15 mouse cellular contexts compared by ENCODE assay signal in genomic region chr5:139433842-139434568, GRCm38 (mm10). TPM values are rescaled to one million over a fixed set of nuclear protein-coding genes. Genes with fewer than 3 reads are reported as not detected.
DNase-seq lines count a peak whose midpoint lies in the region; ATAC-seq lines count a peak whose summit lies in the region.
"Had no signal": no experiment of that assay in that cellular context is flagged by ENCODE, and none has a peak within 500 bp of the region (broad histone marks: within the 10 kb centered on the region; RNA-seq: fewer than 3 reads in every experiment).

No protein-coding gene starts in this region.

- 79% methylated on average over 9 of the region's 9 CpGs for WGBS in hindbrain, embryonic 14.5 days
- 80% methylated on average over 9 of the region's 9 CpGs for WGBS in hindbrain, embryonic 16.5 days
- 80% methylated on average over 9 of the region's 9 CpGs for WGBS in forebrain, embryonic 12.5 days
- 77% methylated on average over 9 of the region's 9 CpGs for WGBS in midbrain, embryonic 13.5 days

- H3K36me3 ChIP-seq in hindbrain, embryonic 14.5 days (replicated peaks; ENCODE audit: control insufficient read depth, insufficient read depth) = no peaks in the 10 kb centered on the region
- H3K36me3 ChIP-seq in hindbrain, embryonic 16.5 days (ENCODE audit: control insufficient read depth, insufficient read depth, low read length) = no peaks in the 10 kb centered on the region
- H3K36me3 ChIP-seq in forebrain, embryonic 12.5 days (replicated peaks) = no peaks in the 10 kb centered on the region
- no peaks in the 10 kb centered on the region for H3K36me3 ChIP-seq in midbrain, embryonic 13.5 days

- no peak overlapping the region for H3K9ac ChIP-seq in hindbrain, embryonic 14.5 days
- H3K9ac ChIP-seq in hindbrain, embryonic 16.5 days (ENCODE audit: low read depth, low read length) = no peak overlapping the region
- no peak overlapping the region for H3K9ac ChIP-seq in forebrain, embryonic 12.5 days
- no peak overlapping the region for H3K9ac ChIP-seq in midbrain, embryonic 13.5 days (replicated peaks)

- peaks cover 39% of the 10 kb centered on the region for H3K4me1 ChIP-seq in hindbrain, embryonic 14.5 days (replicated peaks; ENCODE audit: control insufficient read depth, insufficient read depth, low read length)
- H3K4me1 ChIP-seq in hindbrain, embryonic 16.5 days (ENCODE audit: control insufficient read depth, insufficient read depth, low read depth, low read length) = peaks cover 42% of the 10 kb centered on the region
- H3K4me1 ChIP-seq in brown adipose tissue, adult 24 weeks (ENCODE audit: control insufficient read depth, insufficient read depth, insufficient read length, low read length) = no peaks in the 10 kb centered on the region; the same call in 1 of the 2 replicates
- peaks cover 69% of the 10 kb centered on the region for H3K4me1 ChIP-seq in forebrain, embryonic 12.5 days
- H3K4me1 ChIP-seq in midbrain, embryonic 13.5 days (replicated peaks) = peaks cover 73% of the 10 kb centered on the region

- H3K27ac ChIP-seq in hindbrain, embryonic 14.5 days = 0 out of 2 replicates have a peak overlapping the region, but pooled peaks have one; percentile 44
- H3K27ac ChIP-seq in hindbrain, embryonic 16.5 days (ENCODE audit: low read depth, low read length) = no peak overlapping the region
- peak overlapping the region; percentile 25; the same call in 1 of the 2 replicates for H3K27ac ChIP-seq in brown adipose tissue, adult 24 weeks (replicated peaks; ENCODE audit: low read depth, low read length)
- H3K27ac ChIP-seq in forebrain, embryonic 12.5 days = 0 out of 2 replicates have a peak overlapping the region, but pooled peaks have one; percentile 27
- peak overlapping the region; percentile 69; the same call in 1 of the 2 replicates for H3K27ac ChIP-seq in midbrain, embryonic 13.5 days
- H3K27ac ChIP-seq: hindbrain, postnatal 0 days had no signal

- ATAC-seq in hindbrain, embryonic 14.5 days (ENCODE audit: low FRiP score) = no peak
- ATAC-seq in hindbrain, embryonic 16.5 days = no peak
- no peak for ATAC-seq in forebrain, embryonic 12.5 days (ENCODE audit: low FRiP score)
- ATAC-seq in midbrain, embryonic 13.5 days = no peak

- H3K27me3 ChIP-seq in hindbrain, embryonic 14.5 days (ENCODE audit: control insufficient read depth, insufficient read depth, low read length) = no peaks in the 10 kb centered on the region
- H3K27me3 ChIP-seq in hindbrain, embryonic 16.5 days (replicated peaks; ENCODE audit: control insufficient read depth, insufficient read depth, low read length) = no peaks in the 10 kb centered on the region
- H3K27me3 ChIP-seq in forebrain, embryonic 12.5 days = no peaks in the 10 kb centered on the region
- H3K27me3 ChIP-seq in midbrain, embryonic 13.5 days = no peaks in the 10 kb centered on the region

- no peak overlapping the region for H3K4me3 ChIP-seq in hindbrain, embryonic 14.5 days (replicated peaks; ENCODE audit: low read length)
- no peak overlapping the region for H3K4me3 ChIP-seq in hindbrain, embryonic 16.5 days (ENCODE audit: low read length)
- H3K4me3 ChIP-seq in brown adipose tissue, adult 24 weeks (ENCODE audit: insufficient read depth, low read depth, low read length) = no peak overlapping the region
- H3K4me3 ChIP-seq in forebrain, embryonic 12.5 days (replicated peaks) = no peak overlapping the region
- H3K4me3 ChIP-seq in midbrain, embryonic 13.5 days (replicated peaks) = no peak overlapping the region
- H3K4me3 ChIP-seq: embryonic facial prominence, embryonic 10.5 days had no signal

- H3K4me2 ChIP-seq in hindbrain, embryonic 14.5 days (replicated peaks) = no peak overlapping the region
- no peak overlapping the region for H3K4me2 ChIP-seq in hindbrain, embryonic 16.5 days (ENCODE audit: low read length)
- H3K4me2 ChIP-seq in forebrain, embryonic 12.5 days = no peak overlapping the region
- H3K4me2 ChIP-seq in midbrain, embryonic 13.5 days (replicated peaks) = no peak overlapping the region

- H3K9me3 ChIP-seq in hindbrain, embryonic 14.5 days (ENCODE audit: control insufficient read depth, low read length) = no peaks in the 10 kb centered on the region
- H3K9me3 ChIP-seq in hindbrain, embryonic 16.5 days (ENCODE audit: control insufficient read depth, low read length) = no peaks in the 10 kb centered on the region
- no peaks in the 10 kb centered on the region for H3K9me3 ChIP-seq in forebrain, embryonic 12.5 days
- H3K9me3 ChIP-seq in midbrain, embryonic 13.5 days = no peaks in the 10 kb centered on the region
- H3K9me3 ChIP-seq: embryonic facial prominence, embryonic 10.5 days had no signal

- DNase-seq in hindbrain, embryonic 14.5 days (ENCODE audit: low spot score) = no peak
- no peak for DNase-seq in yolk sac, embryonic 10.5 days (ENCODE audit: low spot score)
- no peak for DNase-seq in cerebellum, adult 11-12 months
- no peak for DNase-seq in thymus, postnatal 4 days
- DNase-seq: cerebellum, postnatal 14 days; kidney, adult 18-20 months; kidney, postnatal 10 days; lung, adult 18-20 months; lung, postnatal 36 days had no signal

RNA-seq across cellular contexts. Expression of gene Gper1, which starts 11.1 kb away (rescaled TPM):
- 7.5 TPM in 2 replicates for polyA plus RNA-seq in hindbrain, embryonic 14.5 days (2014; fragmentation: Nextera tagmentation; extraction: Ambion mirVana)
- polyA plus RNA-seq in hindbrain, embryonic 16.5 days (2015; fragmentation: Nextera tagmentation; extraction: Ambion mirVana) = 7.8 and 9.4 TPM in 2 replicates
- 1.8 TPM in 1 of 2 replicates, not detected in the other for polyA plus RNA-seq in brown adipose tissue, adult 24 weeks (2012; ENCODE audit: insufficient read depth, insufficient read length, missing spikeins)
- 4.1 and 5.2 TPM in 2 replicates for polyA plus RNA-seq in forebrain, embryonic 12.5 days (2016; fragmentation: Nextera tagmentation; extraction: Ambion mirVana)
- 6.0 and 7.5 TPM in 2 replicates for polyA plus RNA-seq in midbrain, embryonic 13.5 days (2015; fragmentation: Nextera tagmentation; extraction: Ambion mirVana)

RNA-seq across cellular contexts. Expression of gene 3110082I17Rik, which starts 26.3 kb away (rescaled TPM):
- 12.7 and 13.6 TPM in 2 replicates for polyA plus RNA-seq in hindbrain, embryonic 14.5 days (2014; fragmentation: Nextera tagmentation; extraction: Ambion mirVana)
- polyA plus RNA-seq in hindbrain, embryonic 16.5 days (2015; fragmentation: Nextera tagmentation; extraction: Ambion mirVana) = 18.4 and 20.3 TPM in 2 replicates
- polyA plus RNA-seq in brown adipose tissue, adult 24 weeks (2012; ENCODE audit: insufficient read depth, insufficient read length, missing spikeins) = 3.5 and 6.0 TPM in 2 replicates
- 28.3 and 30.6 TPM in 2 replicates for polyA plus RNA-seq in forebrain, embryonic 12.5 days (2016; fragmentation: Nextera tagmentation; extraction: Ambion mirVana)
- polyA plus RNA-seq in midbrain, embryonic 13.5 days (2015; fragmentation: Nextera tagmentation; extraction: Ambion mirVana) = 17.3 and 19.5 TPM in 2 replicates

RNA-seq across cellular contexts. Expression of gene C130050O18Rik, which starts 28.9 kb away (rescaled TPM):
- polyA plus RNA-seq in hindbrain, embryonic 14.5 days (2014; fragmentation: Nextera tagmentation; extraction: Ambion mirVana) = 0.26 and 0.32 TPM in 2 replicates
- polyA plus RNA-seq in hindbrain, embryonic 16.5 days (2015; fragmentation: Nextera tagmentation; extraction: Ambion mirVana) = 0.26 and 0.64 TPM in 2 replicates
- polyA plus RNA-seq in brown adipose tissue, adult 24 weeks (2012; ENCODE audit: insufficient read depth, insufficient read length, missing spikeins) = 1.3 TPM in 1 of 2 replicates, not detected in the other
- polyA plus RNA-seq in forebrain, embryonic 12.5 days (2016; fragmentation: Nextera tagmentation; extraction: Ambion mirVana) = 0.10 and 0.22 TPM in 2 replicates
- 0.13 TPM in 1 of 2 replicates, not detected in the other for polyA plus RNA-seq in midbrain, embryonic 13.5 days (2015; fragmentation: Nextera tagmentation; extraction: Ambion mirVana)

RNA-seq across cellular contexts. Expression of gene Zfand2a, which starts 50.3 kb away (rescaled TPM):
- polyA plus RNA-seq in hindbrain, embryonic 14.5 days (2014; fragmentation: Nextera tagmentation; extraction: Ambion mirVana) = 13.9 and 15.9 TPM in 2 replicates
- polyA plus RNA-seq in hindbrain, embryonic 16.5 days (2015; fragmentation: Nextera tagmentation; extraction: Ambion mirVana) = 24.5 and 29.3 TPM in 2 replicates
- polyA plus RNA-seq in brown adipose tissue, adult 24 weeks (2012; ENCODE audit: insufficient read depth, insufficient read length, missing spikeins) = 12.4 and 13.1 TPM in 2 replicates
- 10.4 and 12.9 TPM in 2 replicates for polyA plus RNA-seq in forebrain, embryonic 12.5 days (2016; fragmentation: Nextera tagmentation; extraction: Ambion mirVana)
- 12.7 and 13.9 TPM in 2 replicates for polyA plus RNA-seq in midbrain, embryonic 13.5 days (2015; fragmentation: Nextera tagmentation; extraction: Ambion mirVana)

RNA-seq across cellular contexts. Expression of gene Gpr146, which starts 56.5 kb away (rescaled TPM):
- 1.4 and 2.7 TPM in 2 replicates for polyA plus RNA-seq in hindbrain, embryonic 14.5 days (2014; fragmentation: Nextera tagmentation; extraction: Ambion mirVana)
- 3.1 and 4.0 TPM in 2 replicates for polyA plus RNA-seq in hindbrain, embryonic 16.5 days (2015; fragmentation: Nextera tagmentation; extraction: Ambion mirVana)
- polyA plus RNA-seq in brown adipose tissue, adult 24 weeks (2012; ENCODE audit: insufficient read depth, insufficient read length, missing spikeins) = 18.1 and 19.7 TPM in 2 replicates
- polyA plus RNA-seq in forebrain, embryonic 12.5 days (2016; fragmentation: Nextera tagmentation; extraction: Ambion mirVana) = 1.2 and 1.4 TPM in 2 replicates
- polyA plus RNA-seq in midbrain, embryonic 13.5 days (2015; fragmentation: Nextera tagmentation; extraction: Ambion mirVana) = 1.7 TPM in 2 replicates
